Mouse (Mus musculus): ENCODE data around the gene Prkag3.

The Prkag3 gene

DNA sequence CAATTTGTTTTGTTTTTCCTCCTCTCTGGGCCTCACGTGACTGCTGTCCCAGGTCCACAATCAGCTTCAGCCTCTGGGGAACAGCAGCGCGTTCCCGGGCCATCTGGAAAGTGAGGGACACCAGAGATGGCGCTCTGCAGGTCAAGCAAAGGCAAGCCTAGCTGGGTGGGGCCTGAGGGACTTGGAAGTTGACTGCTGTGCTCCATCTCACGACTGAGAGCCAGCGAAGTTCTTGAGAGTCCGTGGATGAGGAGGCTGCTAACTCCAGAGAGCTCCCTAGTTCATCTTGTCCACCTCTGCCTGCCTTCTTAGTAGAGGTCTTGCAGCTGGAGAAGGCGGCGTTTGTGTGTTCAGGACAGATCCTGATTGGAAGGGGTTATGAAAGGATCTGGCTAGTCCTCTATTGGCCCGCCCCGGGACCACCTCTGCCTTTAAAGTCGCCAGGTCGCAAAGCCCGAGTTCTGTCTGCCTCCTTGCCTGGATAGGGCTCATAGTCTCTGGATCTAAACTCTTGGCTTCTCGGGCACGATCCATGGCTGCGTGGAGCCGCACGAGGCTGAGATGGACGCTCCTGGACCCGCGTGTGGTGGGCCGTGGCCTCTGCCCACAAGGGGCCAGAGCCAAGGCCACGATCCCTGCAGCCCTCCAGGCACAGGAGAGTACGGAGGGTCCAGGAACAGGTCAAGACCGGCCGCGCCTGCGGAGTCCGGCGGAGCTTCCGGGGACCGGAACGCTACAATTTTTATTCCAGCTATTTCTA is 35.7 kb downstream of the Prkag3 start, which contains the start of gene Cyp27a1:
Gene Cyp27a1 (plus strand): TSS at position 476 of the 760 bp plus-strand sequence.
- DNase-seq (ENCODE audit: low spot score in 2 of 2), result peak in 1 of 2 experiments; percentile 21

DNA sequence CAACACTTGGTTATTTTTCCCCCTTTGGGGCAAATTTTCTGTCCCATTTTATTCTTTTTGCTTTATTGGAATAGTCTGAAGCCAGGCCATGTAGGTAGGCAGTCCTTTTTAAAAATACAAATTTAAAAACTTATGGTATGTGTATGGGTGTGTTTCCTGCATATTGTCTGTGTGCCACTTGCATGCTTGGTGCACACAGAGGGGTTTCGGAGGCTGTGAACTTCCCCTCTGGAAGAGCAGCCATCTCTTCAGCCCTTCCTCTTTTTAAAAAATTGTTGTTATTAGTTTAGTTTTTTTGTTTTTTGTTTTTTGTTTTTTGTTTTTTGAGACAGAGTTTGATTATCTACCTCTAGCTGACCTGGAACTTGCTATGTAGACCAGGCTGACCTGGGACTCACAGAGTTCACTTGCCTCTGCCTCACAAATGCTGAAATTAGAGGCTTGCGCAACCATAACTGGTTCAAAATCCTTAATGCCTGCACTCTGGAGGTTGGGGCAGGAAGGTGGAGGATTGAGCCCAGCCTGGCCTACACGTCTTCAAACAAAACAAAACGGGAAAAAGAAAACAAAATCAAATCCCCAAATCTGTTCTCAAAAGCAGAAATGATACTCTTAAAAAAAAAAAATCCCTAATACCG is 36.4 kb downstream of the Prkag3 start:
- DNase-seq (ENCODE audit: low spot score in 2 of 2), result no peak

DNA sequence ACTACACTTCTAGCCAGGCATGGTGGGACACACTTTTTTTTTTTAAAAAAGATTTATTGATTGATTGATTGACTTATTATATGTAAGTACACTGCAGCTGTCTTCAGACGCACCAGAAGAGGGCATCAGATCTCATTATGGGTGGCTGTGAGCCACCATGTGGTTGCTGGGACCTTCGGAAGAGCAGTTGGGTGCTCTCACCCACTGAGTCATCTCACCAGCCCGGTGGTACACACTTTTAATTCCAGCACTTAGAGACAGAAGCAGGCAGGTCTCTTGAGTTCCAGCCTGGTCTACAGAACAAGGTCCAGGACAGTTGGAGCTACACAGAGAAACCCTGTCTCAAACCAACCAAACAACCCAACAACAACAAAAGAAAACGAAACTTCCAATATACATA is 37.0 kb downstream of the Prkag3 start:
- DNase-seq (ENCODE audit: low spot score in 2 of 2), result no peak

DNA sequence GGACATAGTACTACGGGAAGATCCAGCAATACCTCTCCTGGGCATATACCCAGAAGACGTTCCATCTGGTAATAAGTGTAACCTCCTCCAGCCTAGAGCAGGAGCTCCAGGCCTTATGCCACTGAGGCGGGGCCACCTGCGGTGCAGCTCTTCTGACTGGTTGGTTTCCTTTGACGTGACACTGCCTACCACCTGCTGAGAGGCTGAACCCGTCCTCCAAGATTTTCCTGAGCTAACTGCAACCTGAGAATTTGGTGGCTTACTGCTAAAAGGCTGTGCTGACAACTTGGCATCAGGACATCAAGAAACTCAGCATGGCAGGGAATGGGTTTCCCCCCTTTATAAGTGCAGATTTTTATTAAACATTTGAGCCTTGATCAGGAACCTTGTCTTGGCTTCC is 39.5 kb downstream of the Prkag3 start:
- no peak for DNase-seq (ENCODE audit: low spot score in 2 of 2)

DNA sequence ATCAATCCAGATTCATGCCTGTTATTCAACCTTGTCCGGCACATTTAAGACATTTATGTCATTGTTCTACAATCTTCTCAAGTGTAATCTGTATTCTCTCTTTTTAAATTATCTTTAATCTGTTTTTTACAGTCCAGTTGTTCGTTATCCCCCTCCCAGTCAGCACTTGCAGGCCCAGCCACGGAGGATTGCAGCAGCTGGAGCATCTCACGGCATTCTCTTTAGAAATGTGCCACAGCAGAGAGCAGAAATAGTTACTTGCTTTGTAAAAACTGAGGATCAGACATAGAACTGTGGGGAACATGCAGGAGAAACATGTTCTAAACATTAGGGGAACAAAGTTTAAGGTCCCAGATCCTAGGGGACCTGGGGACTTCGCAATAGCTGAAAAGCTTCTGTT is 44.0 kb downstream of the Prkag3 start:
- no peak for DNase-seq (ENCODE audit: low spot score in 2 of 2)

DNA sequence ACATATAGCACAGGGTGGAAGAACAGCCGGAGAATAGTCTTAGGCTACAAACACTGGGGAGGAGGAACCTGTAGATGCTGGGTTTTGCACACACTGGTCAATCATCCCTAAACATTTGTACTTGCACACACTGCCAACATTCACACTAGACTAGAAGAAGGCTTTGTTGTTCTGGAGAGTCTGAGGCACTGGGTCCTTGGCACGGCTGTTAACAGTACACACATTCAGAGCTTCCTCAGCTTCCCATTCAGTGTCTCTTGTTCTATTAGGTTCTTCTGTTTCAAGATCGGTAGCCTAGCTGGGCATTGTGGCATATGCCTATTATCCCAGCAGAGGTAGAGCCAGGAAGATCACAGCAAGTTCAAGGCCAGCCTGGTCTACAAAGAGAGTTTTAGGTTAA is 44.9 kb downstream of the Prkag3 start:
- DNase-seq (ENCODE audit: low spot score in 2 of 2), result peak; percentile 13 to 15

DNA sequence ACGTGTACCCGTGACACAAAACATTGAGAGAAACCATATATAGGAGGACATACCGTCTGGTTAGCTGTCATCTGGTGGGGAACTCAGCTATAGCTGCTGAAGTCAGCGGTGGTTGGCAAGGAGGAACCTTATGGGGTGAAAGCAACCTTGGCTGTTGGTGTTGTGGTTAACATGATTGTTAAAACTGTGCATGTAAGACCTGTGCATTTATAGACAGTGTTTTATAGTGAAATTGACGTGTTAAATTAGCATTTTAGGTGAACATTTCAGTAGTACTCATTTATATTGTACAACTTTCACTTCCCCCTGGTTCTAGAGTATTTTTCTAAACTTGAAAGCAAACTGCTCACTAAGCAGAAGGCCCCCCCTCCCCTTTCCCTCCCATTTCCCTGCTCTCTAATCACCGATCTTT is 46.9 kb downstream of the Prkag3 start:
- DNase-seq (ENCODE audit: low spot score in 2 of 2), result no peak

DNA sequence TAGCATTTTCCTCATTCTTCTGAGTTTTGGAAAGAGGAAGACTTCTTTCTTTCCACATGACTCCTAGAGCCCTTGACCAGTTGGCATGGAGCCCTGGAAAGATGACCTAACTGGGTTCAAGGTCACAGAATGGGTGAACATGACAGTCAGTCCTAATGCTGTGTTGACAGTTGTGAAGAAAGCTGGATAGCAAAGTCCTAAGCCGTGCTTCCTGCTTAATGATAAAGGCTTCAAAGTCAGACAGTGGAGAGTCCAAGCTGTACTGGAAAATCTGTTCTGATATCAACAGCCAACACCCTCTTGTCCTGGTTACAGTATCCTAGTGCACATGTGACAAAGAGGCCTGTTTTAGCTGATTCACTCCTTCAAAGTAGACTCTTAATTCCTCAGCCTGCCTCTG is 50.2 kb downstream of the Prkag3 start:
- no peak for DNase-seq (ENCODE audit: low spot score in 2 of 2)

DNA sequence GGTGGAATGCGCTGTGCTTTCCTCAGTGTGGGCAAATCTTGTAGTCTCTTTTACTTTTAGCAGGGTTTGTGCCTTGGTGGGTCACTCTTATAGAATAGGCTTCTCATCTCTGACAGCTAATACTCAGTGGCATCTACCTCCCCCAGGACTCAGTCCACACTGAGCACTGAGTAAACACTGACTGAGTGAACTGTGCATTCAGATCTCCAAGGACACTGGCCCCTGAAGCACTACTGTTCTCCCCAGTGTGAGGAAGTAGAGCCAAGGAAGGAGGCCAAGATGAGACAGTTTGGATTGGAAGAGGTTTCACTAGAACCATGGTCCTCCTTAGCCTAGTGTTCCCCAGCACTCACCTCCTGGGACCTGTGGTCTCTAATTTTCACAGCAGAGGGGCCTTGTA is 50.7 kb downstream of the Prkag3 start:
- DNase-seq (ENCODE audit: low spot score in 2 of 2), result no peak

DNA sequence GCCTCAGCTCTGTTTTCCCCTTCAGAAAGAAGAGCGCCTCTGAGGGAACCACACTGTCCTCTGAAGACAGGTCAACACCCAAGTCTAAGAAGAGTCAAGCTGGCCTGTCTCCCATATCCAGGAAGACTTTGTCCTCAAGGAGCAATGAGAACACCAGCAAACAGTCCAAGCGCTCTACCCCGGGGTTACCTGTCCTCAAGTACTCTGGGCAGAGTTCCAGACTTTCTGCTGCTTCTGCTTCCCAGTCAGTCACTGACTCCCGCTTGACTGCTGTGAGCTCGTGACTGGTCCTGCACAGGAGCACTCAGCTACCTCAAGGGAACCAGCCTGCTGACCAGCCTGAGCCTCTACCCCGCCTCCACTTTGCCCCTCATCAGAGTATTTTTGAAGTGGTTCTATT is 51.6 kb downstream of the Prkag3 start:
- no peak for DNase-seq (ENCODE audit: low spot score in 2 of 2)

DNA sequence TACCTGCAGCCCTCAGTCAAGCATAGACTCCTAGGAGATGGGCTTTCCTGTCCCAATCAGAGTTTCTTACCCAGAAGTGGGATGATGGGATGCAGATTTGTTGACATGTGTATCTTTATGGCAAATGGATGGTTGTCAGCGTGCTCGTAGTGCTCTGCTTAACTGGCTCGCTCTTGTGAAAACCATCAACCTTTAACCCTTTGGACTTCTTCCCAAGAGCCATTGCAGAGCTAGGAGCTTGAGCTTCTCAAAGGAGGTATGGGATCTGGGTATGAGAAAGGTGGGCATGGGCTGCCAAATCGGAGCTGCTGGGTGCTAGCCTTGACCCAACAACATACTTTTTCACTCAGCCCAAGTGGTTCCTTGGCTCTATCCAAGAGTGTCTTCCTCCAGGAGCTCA is 53.2 kb downstream of the Prkag3 start:
- no peak for DNase-seq (ENCODE audit: low spot score in 2 of 2)

DNA sequence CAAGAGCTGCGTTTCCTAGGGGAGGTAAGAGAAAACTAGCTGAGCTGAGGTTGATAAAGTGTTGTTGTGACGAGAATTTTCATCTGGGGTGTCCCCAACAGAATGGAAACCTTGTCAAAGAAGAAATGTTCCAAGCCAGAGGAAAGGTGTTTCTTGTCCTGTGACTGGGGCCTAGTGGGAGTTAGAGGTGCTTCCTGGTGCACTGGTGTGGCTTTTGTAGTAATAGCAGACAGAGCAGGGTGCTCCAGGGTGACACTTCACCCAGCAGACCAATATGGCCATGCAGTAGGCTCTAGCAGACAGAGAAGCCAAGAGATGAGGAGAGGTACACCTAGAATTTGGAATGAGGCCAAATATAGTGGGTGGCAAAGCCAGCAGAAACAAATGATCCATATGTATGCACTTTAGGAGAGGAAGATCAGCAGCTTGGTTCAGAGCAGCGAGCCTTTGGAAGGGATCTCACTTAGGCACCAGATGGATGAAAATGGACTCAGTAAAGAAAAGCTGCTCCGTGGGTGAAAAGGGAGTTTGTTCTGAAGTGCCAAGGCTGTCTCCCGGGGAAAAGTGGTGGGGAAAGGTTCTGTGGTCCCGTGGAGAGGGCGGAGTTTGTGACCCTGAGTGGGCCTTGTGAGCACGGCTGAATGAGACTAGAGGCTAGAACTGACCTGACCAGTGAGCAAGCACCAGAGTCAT is 55.0 kb downstream of the Prkag3 start:
- DNase-seq (ENCODE audit: low spot score in 2 of 2), result no peak

All from left cerebral cortex, adult 9 months (tissue).